Mouse (Mus musculus) heart, adult 2 months (tissue): Measurements from ENCODE around the gene Eno1.

Source experiments
- CTCF ChIP-seq: fragments of 200-600 bp; IDR thresholded peaks from 2 replicates; pipeline ENCODE4 v1.8.1; 2022; ENCODE audit warnings: antibody characterized with exemption, mild to moderate bottlenecking, moderate library complexity
- POLR2A ChIP-seq: fragments of 200-500 bp; IDR thresholded peaks from 2 replicates; pipeline ENCODE4 v1.6.1; 2011; ENCODE audit warnings: mild to moderate bottlenecking, low read depth, low read length, control low read depth; ENCODE audit not compliant: insufficient read depth

GRCm38 (mm10) chr4:150202702-150203101 lies 33.8 kb upstream of the Eno1 start:
- TF ChIP-seq CTCF, result no peak
- TF ChIP-seq POLR2A, result no peak
